Mouse (Mus musculus) embryonic facial prominence, embryonic 11.5 days (tissue): ENCODE data around the gene Tbce. TPM values are rescaled to one million over a fixed set of nuclear protein-coding genes. Genes with fewer than 3 reads are reported as not detected.

Source experiments
- ATAC-seq: fragments of 200-750 bp; cut with Nextera tagmentation; replicated peaks from 2 replicates; pipeline ENCODE4 v1.8.0; 2017; ENCODE audit warnings: low read depth; ENCODE audit not compliant: insufficient number of reproducible peaks, low FRiP score, low TSS enrichment
- DNase-seq: peaks from one replicate; pipeline ENCODE4 v3.0.0-alpha.2; 2015; ENCODE audit warnings: low spot score
- H3K27ac ChIP-seq: fragments of 300-500 bp; sonication (generic); replicated peaks from 2 replicates; pipeline ENCODE4 v1.5.1; 2014; ENCODE audit warnings: mild to moderate bottlenecking, low read depth, low read length, control low read depth
- H3K27me3 ChIP-seq: fragments of 300-500 bp; sonication (generic); 2 replicates; pipeline ENCODE4 v1.6.1; 2014; ENCODE audit warnings: mild to moderate bottlenecking, low read length, moderate library complexity, mixed read lengths; ENCODE audit not compliant: control insufficient read depth, insufficient read depth
- H3K36me3 ChIP-seq: fragments of 300-500 bp; sonication (generic); replicated peaks from 2 replicates; pipeline ENCODE4 v1.6.1; 2014; ENCODE audit warnings: low read depth, mild to moderate bottlenecking, low read length, moderate library complexity, mixed read lengths; ENCODE audit not compliant: control insufficient read depth, insufficient read depth
- H3K4me1 ChIP-seq: fragments of 300-500 bp; sonication (generic); 2 replicates; pipeline ENCODE4 v1.6.1; 2014; ENCODE audit warnings: low read length, mixed read lengths; ENCODE audit not compliant: control insufficient read depth, insufficient read depth
- H3K4me2 ChIP-seq: fragments of 300-500 bp; sonication (generic); 2 replicates; pipeline ENCODE4 v1.6.1; 2014; ENCODE audit warnings: low read depth, mild to moderate bottlenecking, control low read depth, low read length, moderate library complexity
- H3K4me3 ChIP-seq: fragments of 300-500 bp; sonication (generic); 2 replicates; pipeline ENCODE4 v1.5.1; 2014; ENCODE audit warnings: low read depth, low read length, control low read depth
- H3K9ac ChIP-seq: fragments of 300-500 bp; sonication (generic); replicated peaks from 2 replicates; pipeline ENCODE4 v1.6.1; 2014; ENCODE audit warnings: mild to moderate bottlenecking, control low read depth, low read length
- H3K9me3 ChIP-seq: fragments of 300-500 bp; sonication (generic); replicated peaks from 2 replicates; pipeline ENCODE4 v1.6.1; 2016; ENCODE audit warnings: mild to moderate bottlenecking, low read length, inconsistent platforms, mixed read lengths; ENCODE audit not compliant: control insufficient read depth
- WGBS: fragments of 180-500 bp; shearing (Covaris S2); extraction: QIAGEN DNeasy Blood & Tissue Kit; methylation state at CpG from one replicate; pipeline ENCODE4 v1.1.7; 2014; 5-methylcytosine and 5-hydroxymethylcytosine counted together
- polyA plus RNA-seq: library from polyadenylated mRNA; unstranded; fragments of >200 nt; fragmentation: Nextera tagmentation; extraction: Ambion mirVana; gene quantifications from 2 replicates; pipeline ENCODE4 v1.2.1, GENCODE M21; 2014

Tbce gene
- polyA plus RNA-seq, 1 experiment from 2014 or later, result 67.7 TPM

- WGBS, result 85% methylated on average over 4 of the region's 4 CpGs
- no peak overlapping the region for H3K9ac ChIP-seq
- H3K9me3 ChIP-seq, result no peaks in the 10 kb centered on the region
- no peaks in the 10 kb centered on the region for H3K36me3 ChIP-seq
- H3K4me1 ChIP-seq, result no peaks in the 10 kb centered on the region
- H3K27me3 ChIP-seq, result no peaks in the 10 kb centered on the region
- H3K4me3 ChIP-seq, result no peak overlapping the region
- no peak overlapping the region for H3K27ac ChIP-seq
- no peak for DNase-seq
- ATAC-seq, result no peak
- H3K4me2 ChIP-seq, result no peak overlapping the region
Measured at GRCm38 (mm10) chr13:13961046-13961445, 78.4 kb downstream of the Tbce start.

DNA sequence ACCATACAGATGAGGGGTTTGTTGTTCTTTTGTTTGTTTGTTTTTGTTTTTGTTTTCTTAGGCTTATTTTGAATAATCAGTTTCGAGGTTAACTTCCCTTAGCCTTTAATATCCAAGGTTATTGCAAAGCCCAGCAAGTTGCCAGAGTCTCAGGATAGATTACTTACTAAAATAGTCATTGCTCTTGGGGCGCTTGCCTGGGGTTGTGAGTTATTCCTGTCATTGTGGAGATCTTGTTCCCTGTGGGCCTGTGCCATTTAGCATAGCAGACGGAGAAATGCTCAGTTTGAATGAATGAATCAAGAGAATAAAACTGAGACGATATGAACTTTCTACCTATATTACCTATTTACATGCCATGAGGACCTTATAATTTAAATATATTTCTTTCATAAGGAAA lies 79.2 kb downstream of the Tbce start:
- Histone ChIP-seq H3K36me3 (no peaks in the 10 kb centered on the region), H3K27me3 (no peaks in the 10 kb centered on the region), H3K9ac (no peak overlapping the region), H3K9me3 (no peaks in the 10 kb centered on the region), H3K4me3 (no peak overlapping the region), H3K4me1 (no peaks in the 10 kb centered on the region), H3K27ac (no peak overlapping the region), H3K4me2 (no peak overlapping the region)
- ATAC-seq (no peak), DNase-seq (no peak)
- 89% methylated on average over 4 of the region's 4 CpGs for WGBS

GRCm38 (mm10) chr13:13956686-13957085 lies 82.8 kb downstream of the Tbce start:
- no peak overlapping the region for H3K4me2 ChIP-seq
- no peak for DNase-seq
- no peak overlapping the region for H3K27ac ChIP-seq
- no peak for ATAC-seq
- H3K9me3 ChIP-seq, result no peaks in the 10 kb centered on the region
- H3K27me3 ChIP-seq, result no peaks in the 10 kb centered on the region
- H3K36me3 ChIP-seq, result no peaks in the 10 kb centered on the region
- no peaks in the 10 kb centered on the region for H3K4me1 ChIP-seq
- 86% methylated on average over 4 of the region's 4 CpGs for WGBS
- H3K9ac ChIP-seq, result no peak overlapping the region
- H3K4me3 ChIP-seq, result no peak overlapping the region

DNA sequence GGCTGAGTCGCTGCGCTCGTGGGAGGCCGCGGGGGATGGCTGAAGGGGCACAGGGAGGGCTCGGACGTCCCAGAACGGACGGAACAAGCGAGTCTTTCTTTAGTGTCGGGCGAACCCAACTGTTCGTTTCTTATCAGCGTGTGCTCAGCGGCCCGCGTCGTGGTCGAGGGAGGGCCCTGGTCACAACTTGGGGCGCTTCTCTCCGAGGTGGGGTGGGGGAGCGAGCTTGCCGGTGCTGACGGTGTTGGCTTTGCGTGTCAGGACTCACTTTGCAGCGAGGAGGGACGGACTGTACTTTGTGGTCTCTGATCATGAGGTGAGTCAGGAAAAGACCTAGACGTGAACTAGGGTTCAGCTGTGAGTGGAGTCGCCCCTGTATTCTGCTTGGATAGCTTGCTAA lies 84.5 kb downstream of the Tbce start:
- under 1% methylated on average over 29 of the region's 29 CpGs for WGBS

DNA sequence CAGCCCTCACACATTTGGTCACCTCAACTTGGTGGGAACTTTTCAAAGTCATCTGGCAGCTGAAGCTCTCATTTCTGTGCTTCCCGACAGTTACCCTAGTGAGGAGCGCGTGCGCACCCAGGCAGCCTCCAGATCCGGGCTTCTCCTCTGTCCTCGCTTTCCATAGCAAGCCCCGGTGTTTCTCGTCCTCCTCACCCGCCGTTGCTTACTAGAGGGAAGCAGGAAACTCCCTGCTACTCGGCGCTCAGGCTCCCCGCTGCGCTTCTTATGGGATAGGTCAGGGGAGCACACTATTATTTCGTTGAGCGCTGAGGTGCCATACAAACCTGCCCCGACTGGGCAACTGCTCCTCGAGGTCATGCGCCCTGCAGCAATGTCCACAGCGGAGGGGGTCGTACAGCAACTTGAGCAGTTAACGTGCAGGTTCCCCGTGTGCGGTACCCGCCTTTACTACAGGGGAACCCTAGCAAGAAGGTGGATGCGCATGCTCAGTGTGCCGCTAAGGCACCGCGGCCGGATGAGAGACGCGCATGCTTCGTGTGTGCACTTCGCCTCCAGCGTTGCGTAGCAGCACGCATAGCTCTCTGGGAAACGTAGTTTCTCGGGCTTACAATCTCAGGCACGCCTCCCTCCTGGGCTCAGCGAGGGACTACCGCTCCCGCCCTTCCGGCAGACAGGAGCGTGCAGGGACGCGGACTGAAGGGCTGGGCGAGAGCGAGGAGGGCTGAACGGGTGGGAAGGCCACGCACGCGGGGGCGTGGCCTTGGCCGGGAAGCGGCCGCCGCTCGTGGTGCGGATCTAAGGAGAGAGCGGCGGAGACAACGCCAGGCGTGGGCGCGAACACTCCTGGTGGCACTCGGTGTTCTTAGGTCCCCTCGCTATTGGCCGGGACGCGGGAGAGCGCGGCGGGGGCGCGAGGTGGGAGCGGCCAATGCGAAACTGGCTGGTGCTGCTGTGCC lies 85.3 kb downstream of the Tbce start, which contains the start of gene B3galnt2:
B3galnt2 (plus strand) TSS at position 596 of the 959 bp plus-strand sequence.
- no peaks in the 10 kb centered on the region for H3K36me3 ChIP-seq
- ATAC-seq, result peak; percentile 100
- WGBS, result under 1% methylated on average over 77 of the region's 78 CpGs

More for the DNA sequence above, 84.5 kb downstream of the Tbce start:
- no peak; the same call in none of the 2 replicates for ATAC-seq
- Histone ChIP-seq H3K9ac (peak overlapping the region; percentile 84), H3K9me3 (no peaks in the 10 kb centered on the region), H3K27ac (0 out of 2 replicates have a peak overlapping the region, but pooled peaks have one; percentile 25), H3K4me3 (peak overlapping the region; percentile 93), H3K4me2 (peak overlapping the region; percentile 68), H3K4me1 (no peaks in the 10 kb centered on the region), H3K27me3 (no peaks in the 10 kb centered on the region), H3K36me3 (no peaks in the 10 kb centered on the region)
- DNase-seq, result peak; percentile 55

More for the DNA sequence above, 85.3 kb downstream of the Tbce start, which contains the start of gene B3galnt2:
- no peaks in the 10 kb centered on the region for H3K4me1 ChIP-seq
- H3K27ac ChIP-seq, result peak within 1 kb of the TSS; percentile 72
- no peaks in the 10 kb centered on the region for H3K27me3 ChIP-seq
- H3K9me3 ChIP-seq, result no peaks in the 10 kb centered on the region
- peak; percentile 100 for DNase-seq
- H3K4me3 ChIP-seq, result peak within 1 kb of the TSS; percentile 93
- peak within 1 kb of the TSS; percentile 84 for H3K9ac ChIP-seq
- H3K4me2 ChIP-seq, result peak within 1 kb of the TSS; percentile 68

Other genes with a start within 250 kb of the Tbce start
- 45.9 and 55.5 TPM in 2 replicates for gene B3galnt2, start 85.2 kb downstream of the Tbce start, polyA plus RNA-seq
- 77.6 and 85.0 TPM in 2 replicates for gene Arid4b, start 23.6 kb upstream of the Tbce start, polyA plus RNA-seq
- gene Ggps1, start 23.9 kb upstream of the Tbce start, polyA plus RNA-seq, result 69.9 and 75.6 TPM in 2 replicates